Mouse (Mus musculus) forebrain, embryonic 10.5 days (tissue): ENCODE data around the gene Wars. TPM values are rescaled to one million over a fixed set of nuclear protein-coding genes. Genes with fewer than 3 reads are reported as not detected.

ENCODE experiments used
- DNase-seq: peaks from one replicate; pipeline ENCODE4 v3.0.0-alpha.2; 2017; ENCODE audit warnings: low spot score; ENCODE audit errors: extremely low spot score
- H3K27ac ChIP-seq: fragments of 300-500 bp; sonication (generic); 2 replicates; pipeline ENCODE4 v1.5.1; 2016; ENCODE audit warnings: mild to moderate bottlenecking
- H3K27me3 ChIP-seq: fragments of 300-500 bp; sonication (generic); 2 replicates; pipeline ENCODE4 v1.6.1; 2016; ENCODE audit warnings: mild to moderate bottlenecking; ENCODE audit not compliant: poor library complexity, severe bottlenecking
- H3K36me3 ChIP-seq: fragments of 300-500 bp; sonication (generic); replicated peaks from 2 replicates; pipeline ENCODE4 v1.6.1; 2016; ENCODE audit warnings: mild to moderate bottlenecking, moderate library complexity
- H3K4me1 ChIP-seq: fragments of 300-500 bp; sonication (generic); 2 replicates; pipeline ENCODE4 v1.6.1; 2016
- H3K4me3 ChIP-seq: fragments of 300-500 bp; sonication (generic); 2 replicates; pipeline ENCODE4 v1.5.1; 2016; ENCODE audit warnings: mild to moderate bottlenecking, moderate library complexity
- H3K9me3 ChIP-seq: fragments of 300-500 bp; sonication (generic); 2 replicates; pipeline ENCODE4 v1.6.1; 2016; ENCODE audit warnings: mild to moderate bottlenecking, moderate library complexity
- WGBS: fragments of 180-500 bp; shearing (Covaris S2); methylation state at CpG from one replicate; pipeline ENCODE4 v1.1.7; 2016; 5-methylcytosine and 5-hydroxymethylcytosine counted together
- polyA plus RNA-seq: library from polyadenylated mRNA; unstranded; fragments of >200 nt; fragmentation: Nextera tagmentation; extraction: Ambion mirVana; gene quantifications from 2 replicates; pipeline ENCODE4 v1.2.1, GENCODE M21; 2016

Gene Wars
- polyA plus RNA-seq, result 152 and 157 TPM in 2 replicates

- H3K4me3 ChIP-seq, result peak within 1 kb of the TSS; percentile 91
- peaks cover 27% of the 10 kb centered on the region for H3K4me1 ChIP-seq
- peak within 1 kb of the TSS; percentile 86 for H3K27ac ChIP-seq
- no peaks in the 10 kb centered on the region for H3K27me3 ChIP-seq
- peaks cover 34% of the 10 kb centered on the region for H3K36me3 ChIP-seq
- DNase-seq, result peak; percentile 97
- H3K9me3 ChIP-seq, result no peaks in the 10 kb centered on the region
- under 1% methylated on average over 58 of the region's 58 CpGs for WGBS
These were observed at the start of gene Wars for GRCm38 (mm10) chr12:108893715-108894431. Wars (minus strand) TSS chr12:108894174.

GRCm38 (mm10) chr12:108942203-108942923, 48.4 kb upstream of the Wars start:
- Histone ChIP-seq H3K27me3 (no peaks in the 10 kb centered on the region), H3K4me1 (no peaks in the 10 kb centered on the region), H3K27ac (no peak overlapping the region), H3K4me3 (no peak overlapping the region), H3K9me3 (no peaks in the 10 kb centered on the region), H3K36me3 (no peaks in the 10 kb centered on the region)
- WGBS, result 85% methylated on average over 14 of the region's 14 CpGs
- no peak for DNase-seq

GRCm38 (mm10) chr12:108941282-108941681, 47.3 kb upstream of the Wars start:
- Histone ChIP-seq H3K36me3 (no peaks in the 10 kb centered on the region), H3K4me1 (no peaks in the 10 kb centered on the region), H3K4me3 (no peak overlapping the region), H3K27ac (no peak overlapping the region), H3K27me3 (no peaks in the 10 kb centered on the region), H3K9me3 (no peaks in the 10 kb centered on the region)
- WGBS, result 69% methylated on average over 2 of the region's 2 CpGs
- no peak for DNase-seq

- Histone ChIP-seq H3K9me3 (no peaks in the 10 kb centered on the region), H3K4me1 (no peaks in the 10 kb centered on the region), H3K36me3 (no peaks in the 10 kb centered on the region), H3K27ac (no peak overlapping the region), H3K27me3 (no peaks in the 10 kb centered on the region), H3K4me3 (no peak overlapping the region)
- no peak for DNase-seq
- 59% methylated on average over 1 of the region's 1 CpGs for WGBS
These were observed 46.3 kb upstream of the Wars start for GRCm38 (mm10) chr12:108940255-108940654.

- Histone ChIP-seq H3K4me3 (no peak overlapping the region), H3K4me1 (no peaks in the 10 kb centered on the region), H3K27ac (no peak overlapping the region), H3K27me3 (no peaks in the 10 kb centered on the region), H3K9me3 (no peaks in the 10 kb centered on the region), H3K36me3 (no peaks in the 10 kb centered on the region)
- no peak for DNase-seq
- 90% methylated on average over 9 of the region's 9 CpGs for WGBS
These were observed 45.3 kb upstream of the Wars start for GRCm38 (mm10) chr12:108939317-108939716.

GRCm38 (mm10) chr12:108938844-108939243, 44.9 kb upstream of the Wars start:
- no peaks in the 10 kb centered on the region for H3K9me3 ChIP-seq
- no peak overlapping the region for H3K27ac ChIP-seq
- no peaks in the 10 kb centered on the region for H3K27me3 ChIP-seq
- no peaks in the 10 kb centered on the region for H3K4me1 ChIP-seq
- WGBS, result 92% methylated on average over 5 of the region's 5 CpGs
- no peak for DNase-seq
- H3K36me3 ChIP-seq, result no peaks in the 10 kb centered on the region
- no peak overlapping the region for H3K4me3 ChIP-seq

GRCm38 (mm10) chr12:108937506-108937905, 43.5 kb upstream of the Wars start:
- 93% methylated on average over 4 of the region's 4 CpGs for WGBS
- no peaks in the 10 kb centered on the region for H3K27me3 ChIP-seq
- H3K36me3 ChIP-seq, result no peaks in the 10 kb centered on the region
- no peaks in the 10 kb centered on the region for H3K9me3 ChIP-seq
- H3K4me1 ChIP-seq, result peaks cover 1% of the 10 kb centered on the region
- no peak for DNase-seq
- no peak overlapping the region for H3K4me3 ChIP-seq
- no peak overlapping the region for H3K27ac ChIP-seq

- H3K27me3 ChIP-seq, result no peaks in the 10 kb centered on the region
- H3K9me3 ChIP-seq, result no peaks in the 10 kb centered on the region
- H3K4me1 ChIP-seq, result peaks cover 8% of the 10 kb centered on the region
- no peak overlapping the region for H3K27ac ChIP-seq
- no peaks in the 10 kb centered on the region for H3K36me3 ChIP-seq
- no peak for DNase-seq
- WGBS, result 83% methylated on average over 6 of the region's 6 CpGs
- no peak overlapping the region for H3K4me3 ChIP-seq
These were observed 42.9 kb upstream of the Wars start for GRCm38 (mm10) chr12:108936834-108937233.

- 81% methylated on average over 6 of the region's 6 CpGs for WGBS
- no peaks in the 10 kb centered on the region for H3K9me3 ChIP-seq
- H3K27me3 ChIP-seq, result no peaks in the 10 kb centered on the region
- no peak overlapping the region for H3K4me3 ChIP-seq
- H3K36me3 ChIP-seq, result no peaks in the 10 kb centered on the region
- H3K27ac ChIP-seq, result no peak overlapping the region
- DNase-seq, result no peak
- peaks cover 13% of the 10 kb centered on the region for H3K4me1 ChIP-seq
These were observed 40.3 kb upstream of the Wars start for GRCm38 (mm10) chr12:108934231-108934630.

- Histone ChIP-seq H3K9me3 (no peaks in the 10 kb centered on the region), H3K27ac (no peak overlapping the region), H3K36me3 (no peaks in the 10 kb centered on the region), H3K4me3 (no peak overlapping the region), H3K4me1 (peaks cover 23% of the 10 kb centered on the region), H3K27me3 (no peaks in the 10 kb centered on the region)
- DNase-seq, result no peak
- WGBS, result 38% methylated on average over 3 of the region's 3 CpGs
These were observed 38.1 kb upstream of the Wars start for GRCm38 (mm10) chr12:108932113-108932512.

- Histone ChIP-seq H3K27ac (no peak overlapping the region), H3K36me3 (no peaks in the 10 kb centered on the region), H3K4me1 (peaks cover 23% of the 10 kb centered on the region), H3K4me3 (no peak overlapping the region), H3K27me3 (no peaks in the 10 kb centered on the region), H3K9me3 (no peaks in the 10 kb centered on the region)
- 76% methylated on average over 7 of the region's 7 CpGs for WGBS
- no peak for DNase-seq
These were observed 37.5 kb upstream of the Wars start for GRCm38 (mm10) chr12:108931341-108932053.

- Histone ChIP-seq H3K9me3 (no peaks in the 10 kb centered on the region), H3K4me1 (peaks cover 23% of the 10 kb centered on the region), H3K36me3 (no peaks in the 10 kb centered on the region), H3K4me3 (no peak overlapping the region), H3K27ac (no peak overlapping the region), H3K27me3 (no peaks in the 10 kb centered on the region)
- WGBS, result 87% methylated on average over 3 of the region's 3 CpGs
- DNase-seq, result no peak
These were observed 35.5 kb upstream of the Wars start for GRCm38 (mm10) chr12:108929475-108929874.

GRCm38 (mm10) chr12:108928249-108928648, 34.3 kb upstream of the Wars start:
- no peak for DNase-seq
- no peaks in the 10 kb centered on the region for H3K27me3 ChIP-seq
- no peaks in the 10 kb centered on the region for H3K9me3 ChIP-seq
- H3K36me3 ChIP-seq, result no peaks in the 10 kb centered on the region
- no peak overlapping the region for H3K27ac ChIP-seq
- 89% methylated on average over 2 of the region's 2 CpGs for WGBS
- no peak overlapping the region for H3K4me3 ChIP-seq
- peaks cover 23% of the 10 kb centered on the region for H3K4me1 ChIP-seq
